Mouse (Mus musculus): ENCODE measurements at regions not wholly inside any gene's neighbourhood (a gene's known extent, or its start where the extent isn't known, plus 50 kb on each side); places are given as distances from the start of the nearest gene placed in this dataset.

DNA sequence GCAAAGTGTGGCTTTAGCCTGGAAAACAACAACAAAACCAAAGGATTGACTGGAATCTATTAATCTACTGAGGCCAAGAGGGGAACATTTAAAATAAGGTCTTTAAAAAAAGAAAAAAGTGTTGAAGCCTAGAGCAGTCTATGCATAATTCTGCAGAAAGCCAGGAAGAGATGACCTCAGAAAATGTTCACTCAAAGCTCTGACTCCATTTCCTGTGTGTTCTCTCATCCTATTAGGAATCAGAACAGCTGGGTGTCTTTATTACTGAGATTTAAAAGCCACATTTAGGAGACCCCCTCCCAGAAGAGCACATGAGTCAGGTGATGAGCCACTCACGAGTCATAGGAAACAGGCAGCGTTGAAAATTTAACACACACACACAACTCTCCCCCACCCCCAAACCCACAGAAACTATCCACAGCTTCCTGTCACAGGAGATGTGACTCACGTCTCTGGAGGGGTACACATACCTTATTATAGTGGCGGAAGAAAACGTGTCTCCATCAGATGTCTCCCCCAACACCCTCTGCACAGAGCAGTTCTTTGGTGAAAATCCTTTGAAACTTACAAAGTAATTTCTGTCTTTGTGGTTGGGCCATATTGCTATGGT is 140.2 kb upstream of the Hmga2 start:
- TF ChIP-seq TCF12 (IDR thresholded peaks at IDR 0.05; ENCODE audit: insufficient read depth, poor library complexity, severe bottlenecking) (no peak), USF1 (IDR thresholded peaks at IDR 0.05; ENCODE audit: low read depth) (peak; percentile 52), POLR2AphosphoS2 (IDR thresholded peaks at IDR 0.05; ENCODE audit: insufficient read length, low read depth) (no peak), E2F4 (IDR thresholded peaks at IDR 0.05; ENCODE audit: insufficient read depth) (no peak), POLR2A (IDR thresholded peaks at IDR 0.05; ENCODE audit: insufficient read length, low read depth) (no peak), REST (IDR thresholded peaks at IDR 0.05; ENCODE audit: insufficient read depth, insufficient read length) (no peak), MYOD1 (IDR thresholded peaks at IDR 0.05; ENCODE audit: control insufficient read depth in 1 of 3, insufficient read length in 2 of 3, low read depth in 2 of 3) (no peak), CEBPB (IDR thresholded peaks at IDR 0.05; ENCODE audit: insufficient read depth, poor library complexity, severe bottlenecking) (no peak), MAX (IDR thresholded peaks at IDR 0.05; ENCODE audit: low read depth) (peak; percentile 11), MYOG (IDR thresholded peaks at IDR 0.05; ENCODE audit: control insufficient read depth in 1 of 3, insufficient read depth in 1 of 3, insufficient read length in 2 of 3, low read depth in 2 of 3) (no peak)
